Mouse (Mus musculus) left cerebral cortex, adult 9 months (tissue): Measurements from ENCODE around the gene Cyp2d26.

Source experiments
- DNase-seq, 2 experiments: peaks; one replicate each; pipeline ENCODE4 v3.0.0; 2022; ENCODE audit warnings: low spot score in 2 of 2

The Cyp2d26 gene

DNA sequence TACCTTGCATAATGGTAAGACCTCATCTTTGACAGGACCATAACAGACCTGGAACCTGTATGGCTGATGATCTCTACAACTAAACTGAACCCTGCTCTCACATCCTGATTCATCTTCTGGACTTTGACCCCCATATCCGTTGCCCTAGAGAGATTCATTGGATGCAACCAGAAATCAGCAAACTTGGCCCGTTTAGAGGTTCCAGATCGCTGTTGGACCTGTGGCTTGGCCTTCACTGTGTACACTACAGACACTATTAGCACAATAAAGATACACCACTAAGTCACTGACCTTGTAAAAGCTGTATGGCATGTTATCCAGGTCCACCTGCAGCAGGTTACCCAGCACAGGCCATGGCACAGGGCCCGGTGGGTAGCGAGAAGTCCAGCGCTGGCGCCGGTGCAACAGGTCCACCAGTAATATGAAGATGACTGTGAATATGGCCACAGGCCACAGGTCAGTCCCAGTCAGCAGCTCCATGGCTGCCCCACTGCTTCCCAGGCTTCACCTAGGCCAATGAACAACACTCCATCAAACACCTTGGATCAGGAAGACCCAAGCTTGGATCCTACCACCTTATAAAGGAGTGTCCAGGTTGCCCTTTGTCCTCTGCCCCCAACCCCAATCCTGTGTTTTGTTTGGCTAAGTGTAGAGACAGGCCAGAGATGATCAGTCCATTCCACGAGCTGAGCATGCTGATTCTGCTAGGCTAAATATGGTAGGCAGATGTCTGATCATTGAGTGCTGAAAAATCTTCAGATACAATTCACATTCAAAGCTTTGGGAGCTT lies 30.3 kb downstream of the Cyp2d26 start, which contains the start of gene Cyp2d40:
Cyp2d40 (minus strand) TSS at position 553 of the 790 bp plus-strand sequence.
- DNase-seq = no peak

DNA sequence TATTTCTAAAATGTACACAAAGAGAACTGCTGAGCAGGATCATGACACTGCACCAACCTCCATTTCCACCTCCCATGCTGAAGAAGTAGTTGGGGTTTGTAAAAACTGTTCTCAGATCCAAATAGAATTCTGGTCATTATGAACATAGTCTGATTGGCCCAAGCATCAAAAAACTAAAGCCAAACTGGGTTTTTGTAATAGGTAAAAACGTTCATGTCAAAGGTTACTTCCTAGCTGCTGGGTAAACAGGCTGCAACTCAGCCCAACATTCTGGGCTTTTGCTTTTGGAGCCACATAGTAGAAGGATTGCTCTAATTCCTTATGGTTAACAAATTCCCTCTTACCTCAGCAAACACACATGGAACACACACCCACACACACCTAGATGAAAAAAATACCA lies 46.0 kb downstream of the Cyp2d26 start:
- no peak for DNase-seq

- DNase-seq = no peak
These were observed 46.6 kb downstream of the Cyp2d26 start for GRCm38 (mm10) chr15:82747516-82747915.
